Mouse (Mus musculus) kidney, adult 2 months (tissue): ENCODE measurements around the gene Ankra2. TPM values are rescaled to one million over a fixed set of nuclear protein-coding genes. Genes with fewer than 3 reads are reported as not detected.
A peak's percentile ranks its signal among the peaks of the same experiment; 100 is the strongest.

Source experiments
- DNase-seq: peaks from one replicate; pipeline ENCODE4 v3.0.0; 2021
- H3K27ac ChIP-seq: fragments of 200-500 bp; 2 replicates; pipeline ENCODE4 v1.5.1; 2012; ENCODE audit warnings: low read depth, low read length, control low read depth, inconsistent platforms; ENCODE audit not compliant: insufficient read depth
- H3K27me3 ChIP-seq: fragments of 200-500 bp; replicated peaks from 2 replicates; pipeline ENCODE4 v1.6.1; 2012; ENCODE audit warnings: mild to moderate bottlenecking, moderate library complexity, low read length, inconsistent platforms; ENCODE audit not compliant: control insufficient read depth, insufficient read depth
- H3K36me3 ChIP-seq: fragments of 200-500 bp; 2 replicates; pipeline ENCODE4 v1.6.1; 2012; ENCODE audit warnings: mild to moderate bottlenecking, moderate library complexity, low read length, inconsistent platforms; ENCODE audit not compliant: control insufficient read depth, insufficient read depth
- H3K4me1 ChIP-seq: fragments of 200-500 bp; 2 replicates; pipeline ENCODE4 v1.6.1; 2011; ENCODE audit warnings: low read length; ENCODE audit not compliant: control insufficient read depth, insufficient read depth
- H3K4me3 ChIP-seq: fragments of 200-500 bp; 2 replicates; pipeline ENCODE4 v1.5.1; 2011; ENCODE audit warnings: mild to moderate bottlenecking, low read depth, low read length, control low read depth; ENCODE audit not compliant: insufficient read depth
- CTCF ChIP-seq: fragments of 200-500 bp; conservative IDR thresholded peaks from 2 replicates; pipeline ENCODE4 v1.5.1; 2011; ENCODE audit warnings: low read depth, mild to moderate bottlenecking, control low read depth, low read length, moderate library complexity, mixed read lengths; ENCODE audit not compliant: insufficient read depth, insufficient read length
- POLR2A ChIP-seq: fragments of 200-500 bp; IDR thresholded peaks from one replicate; pipeline ENCODE4 v1.6.1; 2011; ENCODE audit warnings: low read depth, low read length, control low read depth
- WGBS: fragments of 180-500 bp; shearing (Covaris S2); methylation state at CpG from one replicate; pipeline ENCODE4 v1.1.7; 2018; 5-methylcytosine and 5-hydroxymethylcytosine counted together
- polyA plus RNA-seq: library from polyadenylated mRNA; depleted of rRNA; stranded (reverse); fragments of >200 nt; gene quantifications from 2 replicates; pipeline ENCODE4 v1.2.3, GENCODE M21; 2012; rRNA removed

Ankra2 gene
- 9.9 and 11.1 TPM in 2 replicates for polyA plus RNA-seq

GRCm38 (mm10) chr13:98262636-98263457 lies at the start of gene Ankra2, which contains the start of gene Utp15:
TSS of gene Ankra2 (plus strand) at chr13:98263074.
TSS of gene Utp15 (minus strand) at chr13:98263041.
- Histone ChIP-seq H3K4me1 (peaks cover 5% of the 10 kb centered on the region; the same call in 1 of the 2 replicates), H3K27ac (peak within 1 kb of the TSS; percentile 67), H3K27me3 (no peaks in the 10 kb centered on the region), H3K4me3 (peak within 1 kb of the TSS; percentile 91), H3K36me3 (0 out of 2 replicates have a peak, but pooled peaks cover 2% of the 10 kb centered on the region)
- DNase-seq, result peak; percentile 99
- under 1% methylated on average over 71 of the region's 71 CpGs for WGBS
- TF ChIP-seq CTCF, result no peak
- no peak for TF ChIP-seq POLR2A

DNA sequence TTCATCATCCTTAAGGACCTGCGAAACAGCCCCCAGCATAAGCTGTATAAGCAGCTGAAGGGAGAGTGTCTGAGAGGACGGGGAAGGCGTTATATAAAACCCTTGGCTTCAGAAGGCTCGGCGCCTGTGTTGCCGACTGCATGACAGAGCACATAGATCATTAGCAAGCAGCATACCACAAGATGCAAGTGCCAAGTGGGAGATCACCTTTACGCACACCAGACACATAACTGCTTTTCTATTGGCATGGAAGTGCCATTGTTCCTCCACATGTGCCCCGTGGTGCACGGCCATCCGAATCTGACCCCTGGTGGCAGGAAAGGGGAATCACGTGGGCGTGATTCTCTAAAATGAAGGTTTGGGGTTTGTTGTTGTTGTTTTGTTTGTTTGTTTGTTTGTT lies 40.0 kb upstream of the Ankra2 start:
- H3K27me3 ChIP-seq, result no peaks in the 10 kb centered on the region
- WGBS, result 24% methylated on average over 12 of the region's 12 CpGs
- TF ChIP-seq CTCF, result peak; percentile 75
- no peak for TF ChIP-seq POLR2A
- DNase-seq, result peak; percentile 33
- no peak overlapping the region for H3K27ac ChIP-seq
- no peaks in the 10 kb centered on the region for H3K4me1 ChIP-seq
- no peaks in the 10 kb centered on the region for H3K36me3 ChIP-seq
- no peak overlapping the region for H3K4me3 ChIP-seq

DNA sequence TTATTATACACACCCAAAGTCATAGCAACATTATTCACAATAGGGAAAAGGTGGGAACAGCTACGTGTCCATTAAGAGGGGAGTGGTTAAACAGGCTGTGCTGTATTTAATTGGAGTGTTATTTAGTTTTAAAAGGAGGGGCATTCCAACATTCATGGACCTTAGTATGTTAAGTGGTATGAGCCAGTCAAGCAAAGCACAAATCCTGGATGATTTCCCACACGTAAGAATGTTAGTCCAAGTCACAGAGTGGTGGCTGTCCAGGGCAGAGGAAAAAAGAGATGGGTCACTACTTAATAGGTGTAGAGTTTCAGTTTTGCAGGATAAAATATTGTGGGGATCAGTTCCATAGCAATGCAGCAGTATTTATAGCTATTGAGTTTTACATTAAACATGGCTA lies 36.6 kb upstream of the Ankra2 start:
- no peaks in the 10 kb centered on the region for H3K27me3 ChIP-seq

GRCm38 (mm10) chr13:98230511-98230910 lies 32.4 kb upstream of the Ankra2 start:
- H3K27me3 ChIP-seq, result no peaks in the 10 kb centered on the region
- no peak overlapping the region for H3K27ac ChIP-seq
- no peaks in the 10 kb centered on the region for H3K36me3 ChIP-seq
- H3K4me1 ChIP-seq, result no peaks in the 10 kb centered on the region
- 77% methylated on average over 1 of the region's 1 CpGs for WGBS
- TF ChIP-seq POLR2A, result no peak
- no peak for TF ChIP-seq CTCF
- no peak overlapping the region for H3K4me3 ChIP-seq
- no peak for DNase-seq

More for the DNA sequence above, 36.6 kb upstream of the Ankra2 start:
- Histone ChIP-seq H3K4me1 (no peaks in the 10 kb centered on the region), H3K36me3 (no peaks in the 10 kb centered on the region), H3K27ac (no peak overlapping the region), H3K4me3 (no peak overlapping the region)
- DNase-seq, result no peak
- no peak for TF ChIP-seq CTCF
- TF ChIP-seq POLR2A, result no peak
- 38% methylated on average over 2 of the region's 2 CpGs for WGBS

GRCm38 (mm10) chr13:98235451-98235850 lies 27.4 kb upstream of the Ankra2 start:
- Histone ChIP-seq H3K4me1 (no peaks in the 10 kb centered on the region), H3K27me3 (no peaks in the 10 kb centered on the region), H3K4me3 (no peak overlapping the region), H3K27ac (no peak overlapping the region), H3K36me3 (no peaks in the 10 kb centered on the region)
- TF ChIP-seq CTCF (no peak), POLR2A (no peak)
- WGBS, result 66% methylated on average over 6 of the region's 6 CpGs
- DNase-seq, result no peak

- DNase-seq, result peak; percentile 70
- WGBS, result 19% methylated on average over 12 of the region's 12 CpGs
- TF ChIP-seq CTCF (peak; percentile 77), POLR2A (no peak)
Measured at GRCm38 (mm10) chr13:98239978-98240641, 22.8 kb upstream of the Ankra2 start.

More at GRCm38 (mm10) chr13:98239978-98240641, 22.8 kb upstream of the Ankra2 start:
- Histone ChIP-seq H3K27me3 (no peaks in the 10 kb centered on the region; the same call in 1 of the 2 replicates), H3K27ac (no peak overlapping the region), H3K4me1 (no peaks in the 10 kb centered on the region), H3K4me3 (no peak overlapping the region), H3K36me3 (no peaks in the 10 kb centered on the region)
